Mouse (Mus musculus) cerebellum, postnatal 36 days (tissue): ENCODE results near the gene Atg7.

ENCODE experiments used
- DNase-seq, 2 experiments: peaks; one replicate each; pipeline ENCODE4 v3.0.0; 2021 to 2022; ENCODE audit warnings: mixed read lengths in 2 of 2

Gene Atg7

DNA sequence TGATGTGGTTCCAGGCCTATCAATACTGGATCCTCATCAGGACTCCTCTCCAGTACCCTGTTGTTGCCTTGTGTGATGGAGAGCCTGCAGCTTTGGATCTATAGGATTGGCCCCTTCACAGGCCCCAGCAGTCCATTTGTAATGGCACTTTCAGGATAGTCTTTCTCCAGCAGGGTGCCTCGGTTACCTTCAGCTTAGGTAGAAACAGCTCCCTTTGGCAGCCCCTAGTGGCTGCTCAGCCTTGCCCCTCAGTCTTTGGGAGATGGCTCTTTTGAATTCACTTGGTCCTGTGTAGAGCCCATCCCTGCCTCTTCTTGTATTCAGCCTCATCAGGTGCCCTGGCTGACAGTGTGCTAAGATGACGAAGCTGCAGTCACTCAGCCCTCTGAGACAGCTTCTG lies 184.0 kb downstream of the Atg7 start:
- DNase-seq = no peak

- DNase-seq = no peak
Observed at GRCm38 (mm10) chr6:114829660-114830438, 187.0 kb downstream of the Atg7 start.

- no peak for DNase-seq
Observed at GRCm38 (mm10) chr6:114831807-114832206, 188.9 kb downstream of the Atg7 start.

DNA sequence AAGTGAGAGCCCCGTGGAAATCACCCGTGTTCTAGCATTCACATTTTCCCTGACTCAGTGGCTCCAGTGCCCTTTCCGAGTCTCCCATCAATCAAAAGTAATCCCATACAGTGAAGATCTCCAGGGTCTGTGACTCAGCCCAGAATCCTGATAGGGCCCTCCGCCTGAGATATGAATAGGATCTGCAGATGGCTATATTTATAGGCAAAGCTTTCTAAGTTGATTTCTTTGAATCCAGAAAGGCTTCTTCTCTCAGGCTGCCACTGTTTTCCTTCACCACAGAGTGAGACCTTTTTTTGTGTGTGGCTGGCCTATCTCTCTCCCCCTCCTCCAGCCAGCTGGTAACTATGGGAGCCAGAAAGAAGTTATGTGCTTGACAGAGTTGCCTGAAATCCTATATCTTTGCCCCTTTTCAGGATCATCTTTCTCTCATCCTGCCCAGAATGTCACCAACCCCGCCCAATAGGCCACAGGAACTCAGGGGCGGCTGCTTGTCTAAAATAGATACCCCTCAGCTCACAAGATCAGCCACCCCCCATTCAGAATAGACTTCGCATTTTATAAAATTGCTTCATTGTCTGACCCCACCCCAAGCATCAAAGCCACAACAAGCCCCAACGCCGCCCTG lies 190.3 kb downstream of the Atg7 start:
- DNase-seq = no peak

- DNase-seq = no peak
Observed at GRCm38 (mm10) chr6:114833791-114834346, 191.0 kb downstream of the Atg7 start.

- DNase-seq = no peak
Observed at GRCm38 (mm10) chr6:114835344-114835743, 192.4 kb downstream of the Atg7 start.

DNA sequence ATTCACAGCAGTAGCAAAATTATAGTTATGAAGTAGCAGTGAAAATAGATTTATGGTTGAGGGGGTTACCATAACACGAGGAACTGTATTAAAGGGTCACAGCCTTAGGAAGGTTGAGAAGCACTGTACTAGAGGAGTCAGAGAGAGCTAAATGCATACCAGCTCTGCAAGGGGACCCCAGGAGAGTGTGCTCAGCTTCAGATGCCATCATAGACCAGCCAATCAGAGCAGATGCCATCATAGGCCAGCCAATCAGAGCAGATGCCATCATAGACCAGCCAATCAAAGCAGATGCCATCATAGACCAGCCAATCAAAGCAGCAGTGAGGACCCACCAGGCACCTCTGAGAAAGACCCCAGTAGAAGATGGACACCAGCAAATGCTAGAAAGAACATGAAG lies 192.9 kb downstream of the Atg7 start:
- no peak for DNase-seq

DNA sequence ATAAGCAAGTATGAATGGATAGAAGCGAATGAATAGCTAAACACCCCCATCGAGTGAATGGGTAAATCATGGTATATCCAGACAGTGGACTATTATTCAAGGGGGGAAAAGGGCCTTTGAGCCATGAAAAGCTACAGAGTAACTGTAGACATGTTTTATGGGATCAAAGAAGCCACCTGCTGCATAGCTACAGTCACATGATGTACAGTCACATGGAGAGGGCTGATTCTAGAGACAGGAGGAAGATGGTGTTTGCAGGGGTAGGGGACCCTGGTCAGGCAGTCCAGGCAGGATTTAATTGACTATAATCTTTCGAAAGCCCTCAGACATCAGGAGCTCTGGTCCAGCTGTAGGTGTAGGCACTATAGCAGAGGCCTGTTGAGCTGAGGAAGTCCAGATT lies 193.5 kb downstream of the Atg7 start:
- no peak for DNase-seq

GRCm38 (mm10) chr6:114838872-114839271 lies 196.0 kb downstream of the Atg7 start:
- no peak for DNase-seq

DNA sequence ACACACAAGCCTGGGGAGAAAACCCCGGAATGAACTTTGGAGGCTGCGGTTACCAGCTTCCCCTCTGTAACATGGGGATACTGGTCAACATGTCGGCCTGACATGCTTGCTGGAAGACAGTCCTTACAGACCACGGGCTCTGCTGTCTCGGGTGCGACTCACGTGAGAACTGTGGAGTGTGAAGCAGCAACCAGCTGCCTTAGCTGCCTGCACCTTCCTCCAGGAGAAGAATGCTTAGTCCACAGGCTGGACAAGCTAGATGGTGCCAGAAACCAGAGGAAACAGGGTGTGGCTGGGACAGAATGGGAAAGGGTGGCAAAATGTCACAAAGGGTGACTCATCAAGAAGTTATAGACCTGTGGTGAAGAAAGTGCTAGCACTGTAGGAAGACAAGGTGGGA lies 197.1 kb downstream of the Atg7 start:
- DNase-seq = no peak

DNA sequence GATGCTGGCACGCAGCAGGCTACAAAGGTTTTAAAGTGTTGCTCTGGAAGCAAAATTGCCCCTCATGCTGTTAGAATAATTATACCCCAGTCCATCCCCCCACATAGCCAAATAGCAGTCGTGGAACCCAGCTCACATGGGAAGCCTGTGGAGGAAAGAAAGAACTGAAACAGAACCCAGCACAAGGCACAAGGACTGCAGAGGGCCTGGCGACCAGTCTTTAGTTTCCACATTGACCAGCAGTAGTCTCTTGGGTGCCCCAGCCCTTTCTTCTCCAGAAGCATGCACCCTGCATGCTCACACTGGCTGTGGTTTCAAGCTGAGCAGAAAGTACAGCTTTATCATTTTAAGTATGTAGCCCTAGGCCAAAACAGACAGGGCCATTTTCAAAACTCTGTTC lies 199.2 kb downstream of the Atg7 start:
- DNase-seq = no peak

- DNase-seq = no peak
Observed at GRCm38 (mm10) chr6:114842863-114843262, 200.0 kb downstream of the Atg7 start.

DNA sequence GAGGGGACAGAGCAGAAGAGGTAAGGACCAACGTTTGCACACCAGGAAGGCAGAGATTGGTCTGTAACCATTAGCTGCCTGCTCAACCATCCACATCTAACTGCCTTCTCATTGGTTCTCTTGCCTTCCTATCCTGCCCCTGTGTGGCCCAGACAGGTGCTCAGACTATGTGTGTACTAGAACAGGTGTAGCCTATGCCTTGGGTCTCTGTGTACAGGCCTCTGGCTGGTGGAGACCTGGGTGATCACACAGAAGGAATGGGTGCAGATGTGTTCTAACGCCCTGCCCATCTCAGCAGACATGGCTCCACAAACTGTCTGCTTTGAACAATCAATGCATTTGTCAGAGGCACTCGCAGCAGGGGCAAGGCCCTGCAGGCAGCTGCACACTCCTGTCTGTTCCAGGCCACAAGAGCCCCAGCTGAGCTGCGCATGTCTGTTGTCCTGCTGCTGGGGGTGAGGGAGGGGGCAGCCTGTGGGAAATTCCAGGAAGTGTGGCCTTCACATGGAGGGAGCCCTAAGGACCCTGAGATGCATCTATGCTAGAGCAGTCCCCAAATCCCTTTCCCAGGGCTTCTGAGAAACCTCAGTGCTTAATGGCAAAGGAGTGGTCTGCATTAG lies 203.4 kb downstream of the Atg7 start:
- DNase-seq = no peak

GRCm38 (mm10) chr6:114847582-114848174 lies 204.8 kb downstream of the Atg7 start:
- DNase-seq = no peak

DNA sequence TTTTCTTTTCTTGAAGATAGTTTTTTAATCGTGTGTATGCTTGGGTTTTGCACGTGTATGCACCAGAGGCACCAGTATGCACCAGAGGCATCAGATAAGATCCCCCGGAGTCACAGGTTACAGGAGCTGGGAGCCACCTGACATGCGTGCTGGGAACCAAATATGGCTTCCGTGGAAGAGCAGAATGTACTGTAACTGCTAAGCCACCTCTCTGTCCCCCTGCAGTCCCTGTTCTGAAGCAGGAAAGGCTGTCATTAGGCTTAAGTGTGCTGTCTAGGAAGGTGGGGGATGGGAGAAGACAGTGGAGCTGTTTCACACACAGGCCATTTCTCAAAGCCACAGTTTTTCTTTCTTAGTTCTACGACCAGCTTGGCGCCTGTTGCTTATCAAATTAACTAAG lies 205.9 kb downstream of the Atg7 start:
- no peak for DNase-seq

GRCm38 (mm10) chr6:114849787-114850186 lies 206.9 kb downstream of the Atg7 start:
- DNase-seq = no peak

DNA sequence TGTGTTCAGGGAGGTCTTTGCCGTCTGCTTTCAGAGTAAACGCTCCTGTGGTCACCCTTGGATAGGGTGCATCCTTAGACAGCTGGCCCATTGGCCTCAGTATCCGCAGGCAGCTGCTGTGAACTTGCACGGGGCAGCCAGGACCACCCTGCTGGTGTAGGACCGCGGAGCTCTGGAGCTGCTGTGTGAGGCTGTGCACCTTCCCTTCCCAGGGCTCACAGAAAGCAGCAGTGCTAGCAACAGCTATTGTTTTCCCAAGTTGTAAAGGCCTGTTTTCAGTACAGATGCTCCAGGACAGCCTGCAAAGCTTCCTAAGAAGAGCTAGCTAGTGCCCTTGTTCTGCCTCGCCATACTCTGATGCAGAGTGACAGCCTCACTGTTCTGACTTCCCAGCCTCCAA lies 208.8 kb downstream of the Atg7 start:
- DNase-seq = no peak

- no peak for DNase-seq
Observed at GRCm38 (mm10) chr6:114852739-114853138, 209.8 kb downstream of the Atg7 start.

DNA sequence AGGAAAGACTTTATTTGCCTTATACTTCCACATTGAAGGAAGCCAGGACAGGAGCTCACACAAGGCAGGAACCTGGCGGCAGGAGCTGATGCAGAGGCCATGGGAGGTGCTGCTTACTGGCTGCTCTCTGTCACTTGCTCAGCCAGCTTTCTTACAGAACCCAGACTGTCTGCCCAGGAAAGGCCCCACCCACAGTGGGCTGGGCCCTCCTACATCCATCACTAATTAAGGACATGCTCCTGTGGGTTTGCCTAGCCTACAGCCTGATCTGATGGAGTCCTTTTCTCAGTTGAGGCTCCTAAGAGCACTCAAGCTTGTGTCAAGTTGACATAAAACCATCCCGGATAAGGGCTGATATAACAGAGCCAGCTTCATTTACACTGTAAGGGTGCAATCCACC lies 211.5 kb downstream of the Atg7 start:
- no peak for DNase-seq

DNA sequence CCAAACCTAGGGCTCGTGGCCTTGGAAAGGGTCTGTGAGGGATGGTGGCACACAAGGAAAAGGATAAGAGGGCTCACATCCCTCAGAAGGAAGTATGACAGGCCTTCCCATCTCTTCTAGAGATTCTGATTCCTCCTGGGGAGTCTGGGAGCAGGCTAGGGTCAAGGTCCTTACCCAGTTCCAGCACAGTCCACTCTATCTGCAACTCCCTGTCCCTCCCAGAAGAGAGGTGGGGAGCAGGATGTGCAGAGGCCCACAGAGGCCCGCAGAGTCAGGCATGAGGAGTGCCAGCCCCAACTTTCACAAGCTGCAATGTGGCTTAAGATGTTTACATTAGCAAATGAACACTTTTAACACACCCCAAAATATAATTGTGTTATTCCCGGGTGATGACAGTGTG lies 212.7 kb downstream of the Atg7 start:
- no peak for DNase-seq

DNA sequence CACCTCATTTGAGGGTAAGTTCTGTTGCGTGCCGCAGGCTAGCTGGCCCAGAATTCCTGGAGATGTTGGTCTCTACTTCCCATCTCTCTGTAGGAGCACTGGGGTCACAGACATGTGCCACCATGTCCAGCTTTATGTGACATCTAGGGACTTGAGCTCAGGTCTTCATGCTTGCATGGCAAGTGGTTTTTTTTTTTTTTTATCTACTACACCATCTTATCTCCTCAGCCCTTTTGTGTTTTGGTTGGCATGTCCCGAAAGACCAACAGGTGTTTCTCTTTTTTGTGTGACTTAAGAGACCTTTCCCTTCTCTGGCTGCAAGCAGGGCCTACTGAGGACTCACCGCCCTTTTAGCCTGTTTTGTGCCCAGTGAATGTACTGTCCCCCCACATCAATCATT lies 213.6 kb downstream of the Atg7 start:
- no peak for DNase-seq

DNA sequence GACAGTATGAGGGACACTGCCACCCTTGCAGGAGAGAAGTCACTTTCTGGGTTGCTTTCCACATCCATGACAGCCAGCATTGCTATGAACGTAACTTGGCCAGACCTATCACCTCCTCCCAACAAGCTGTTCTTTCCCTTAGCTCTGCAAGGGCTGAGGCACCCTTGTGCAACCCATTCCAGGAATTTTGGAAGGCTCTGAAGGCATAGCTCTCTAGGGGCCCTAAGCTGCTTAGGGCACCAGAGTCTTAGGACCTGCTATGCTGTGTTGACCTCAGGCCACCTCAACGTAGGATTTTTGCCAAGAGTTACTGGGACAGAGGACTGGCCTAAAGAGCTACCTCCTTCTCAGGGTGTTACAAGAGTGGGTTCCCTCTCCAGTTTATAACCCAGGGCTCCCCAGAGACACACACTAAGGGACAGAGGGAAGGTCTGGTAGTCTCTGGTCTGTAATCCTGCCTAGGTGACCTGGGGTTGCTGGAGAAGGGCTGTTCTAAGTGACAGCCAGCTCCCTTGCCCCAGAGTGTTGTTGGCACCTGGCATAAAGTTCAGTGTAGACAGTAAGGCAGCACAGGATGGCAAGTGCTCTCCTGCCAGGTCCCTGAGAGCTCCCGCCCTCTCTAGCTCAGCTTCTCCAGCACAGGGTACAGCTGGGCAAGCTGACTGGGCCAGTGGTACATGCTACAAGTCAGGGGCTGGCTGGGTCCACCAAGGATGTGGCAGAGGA lies 215.3 kb downstream of the Atg7 start:
- DNase-seq = no peak

GRCm38 (mm10) chr6:114858722-114859053 lies 215.8 kb downstream of the Atg7 start:
- no peak for DNase-seq
